Mouse (Mus musculus) forebrain, embryonic 16.5 days (tissue): Measurements from ENCODE around the gene Kat14. TPM values are rescaled to one million over a fixed set of nuclear protein-coding genes. Genes with fewer than 3 reads are reported as not detected.
A peak's percentile ranks its signal among the peaks of the same experiment; 100 is the strongest.

Experiments
- ATAC-seq: fragments of 200-750 bp; cut with Nextera tagmentation; 2 replicates; pipeline ENCODE4 v1.8.0; 2017; ENCODE audit warnings: mild to moderate bottlenecking, moderate library complexity
- H3K27ac ChIP-seq: fragments of 300-500 bp; sonication (generic); 2 replicates; pipeline ENCODE4 v1.5.1; 2014; ENCODE audit warnings: low read length, control low read depth
- H3K27me3 ChIP-seq: fragments of 300-500 bp; sonication (generic); replicated peaks from 2 replicates; pipeline ENCODE4 v1.6.1; 2014; ENCODE audit warnings: low read length; ENCODE audit not compliant: control insufficient read depth, insufficient read depth
- H3K36me3 ChIP-seq: fragments of 300-500 bp; sonication (generic); 2 replicates; pipeline ENCODE4 v1.6.1; 2014; ENCODE audit not compliant: control insufficient read depth, insufficient read depth
- H3K4me1 ChIP-seq: fragments of 300-500 bp; sonication (generic); replicated peaks from 2 replicates; pipeline ENCODE4 v1.6.1; 2014; ENCODE audit warnings: low read length; ENCODE audit not compliant: control insufficient read depth, insufficient read depth
- H3K4me2 ChIP-seq: fragments of 300-500 bp; sonication (generic); 2 replicates; pipeline ENCODE4 v1.6.1; 2014; ENCODE audit warnings: mild to moderate bottlenecking, low read length, control low read depth
- H3K4me3 ChIP-seq: fragments of 300-500 bp; sonication (generic); replicated peaks from 2 replicates; pipeline ENCODE4 v1.5.1; 2014; ENCODE audit warnings: mild to moderate bottlenecking, low read length, control low read depth
- H3K9ac ChIP-seq: fragments of 300-500 bp; sonication (generic); replicated peaks from 2 replicates; pipeline ENCODE4 v1.6.1; 2014; ENCODE audit warnings: low read depth, low read length, control low read depth
- H3K9me3 ChIP-seq: fragments of 300-500 bp; sonication (generic); 2 replicates; pipeline ENCODE4 v1.6.1; 2016; ENCODE audit warnings: low read length; ENCODE audit not compliant: control insufficient read depth
- WGBS: fragments of 180-500 bp; shearing (Covaris S2); extraction: QIAGEN DNeasy Blood & Tissue Kit; methylation state at CpG from one replicate; pipeline ENCODE4 v1.1.7; 2014; 5-methylcytosine and 5-hydroxymethylcytosine counted together
- polyA plus RNA-seq: library from polyadenylated mRNA; unstranded; fragments of >200 nt; fragmentation: Nextera tagmentation; extraction: Ambion mirVana; gene quantifications from 2 replicates; pipeline ENCODE4 v1.2.1, GENCODE M21; 2015

The Kat14 gene
- polyA plus RNA-seq, 1 experiment from 2014 or later: 28.3 TPM

DNA sequence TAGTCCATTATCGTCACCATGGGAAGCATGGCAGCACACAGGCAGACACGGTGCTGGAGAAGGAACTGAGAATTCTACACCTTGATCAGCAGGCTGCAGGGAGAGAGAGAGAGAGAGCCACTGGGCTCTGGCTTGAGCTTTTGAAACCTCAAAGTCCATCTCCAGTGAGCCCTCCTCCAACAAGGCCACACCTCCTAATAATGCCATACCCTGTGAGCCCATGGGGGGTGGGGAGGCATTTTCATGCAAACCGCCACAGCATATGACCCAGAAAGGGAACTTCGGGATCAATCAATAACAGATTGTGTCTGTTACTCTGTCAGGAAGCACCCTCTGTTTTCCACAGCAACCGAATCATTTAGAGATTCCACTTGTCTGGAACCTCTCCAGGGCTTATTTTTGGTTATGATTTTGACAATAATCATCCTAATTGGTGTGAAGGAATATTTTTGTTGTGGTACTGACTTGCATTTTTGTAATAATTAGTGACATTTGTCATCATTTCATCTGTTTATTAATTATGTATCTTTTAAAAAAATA, 62.6 kb downstream of the Kat14 start:
- Histone ChIP-seq H3K36me3 (no peaks in the 10 kb centered on the region), H3K4me2 (no peak overlapping the region), H3K27me3 (no peaks in the 10 kb centered on the region), H3K4me3 (no peak overlapping the region), H3K9me3 (no peaks in the 10 kb centered on the region), H3K9ac (no peak overlapping the region), H3K27ac (no peak overlapping the region), H3K4me1 (no peaks in the 10 kb centered on the region)
- no peak for ATAC-seq
- WGBS: 68% methylated on average over 5 of the region's 5 CpGs

- Histone ChIP-seq H3K9ac (no peak overlapping the region), H3K4me1 (no peaks in the 10 kb centered on the region), H3K36me3 (no peaks in the 10 kb centered on the region), H3K4me3 (no peak overlapping the region), H3K27ac (no peak overlapping the region), H3K9me3 (no peaks in the 10 kb centered on the region), H3K27me3 (no peaks in the 10 kb centered on the region), H3K4me2 (no peak overlapping the region)
- no peak for ATAC-seq
- 81% methylated on average over 10 of the region's 10 CpGs for WGBS
Measured at GRCm38 (mm10) chr2:144435679-144436078, 66.9 kb downstream of the Kat14 start.

DNA sequence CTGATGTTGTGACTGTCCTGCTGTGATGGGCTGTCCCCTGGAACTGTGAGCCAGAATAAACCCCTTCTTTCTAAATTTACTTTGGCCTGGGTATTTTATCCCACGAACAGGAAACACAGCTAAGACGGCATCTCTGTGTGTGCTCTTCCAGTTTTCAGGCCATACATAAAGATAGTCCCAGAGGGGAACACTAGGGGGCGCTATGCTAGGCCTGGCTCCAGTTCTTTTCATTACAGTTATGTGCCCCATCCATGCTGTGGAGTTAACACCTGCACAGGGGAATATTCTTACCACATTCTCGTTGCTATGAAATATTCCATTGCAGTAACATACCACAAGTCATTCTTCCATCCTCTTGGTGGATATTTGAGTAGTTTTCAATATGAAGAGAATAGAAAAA, 69.6 kb downstream of the Kat14 start:
- Histone ChIP-seq H3K9ac (no peak overlapping the region), H3K4me3 (no peak overlapping the region), H3K27ac (no peak overlapping the region), H3K4me2 (no peak overlapping the region), H3K9me3 (no peaks in the 10 kb centered on the region), H3K4me1 (no peaks in the 10 kb centered on the region), H3K27me3 (no peaks in the 10 kb centered on the region), H3K36me3 (no peaks in the 10 kb centered on the region)
- WGBS: 69% methylated on average over 4 of the region's 4 CpGs
- ATAC-seq: no peak

DNA sequence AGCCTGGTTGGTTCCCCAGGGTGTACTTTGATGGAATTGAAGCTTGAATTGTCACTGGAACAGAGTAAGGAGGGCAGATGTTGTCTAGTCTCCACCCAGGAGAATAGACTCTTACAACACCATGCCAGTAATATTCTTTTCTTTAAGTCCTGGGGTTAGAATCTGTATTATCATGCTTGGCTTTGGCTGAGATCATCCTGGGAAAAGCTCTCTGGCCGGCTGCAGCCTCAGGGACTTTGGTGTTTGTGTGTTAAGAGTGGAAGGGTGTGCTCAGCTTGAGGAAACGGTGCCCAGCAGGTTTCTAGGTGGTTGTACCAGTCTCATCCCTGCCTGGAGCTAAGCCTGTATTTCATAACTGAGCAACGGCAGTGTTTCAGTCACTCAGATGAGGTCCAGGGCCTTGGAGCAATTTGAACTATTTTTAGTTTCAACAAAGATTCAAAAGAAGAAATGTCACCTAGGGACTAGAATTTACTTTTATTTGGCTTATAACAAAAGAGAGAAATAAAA, 70.5 kb downstream of the Kat14 start:
- Histone ChIP-seq H3K27ac (no peak overlapping the region), H3K9me3 (no peaks in the 10 kb centered on the region), H3K4me3 (no peak overlapping the region), H3K4me2 (no peak overlapping the region), H3K4me1 (no peaks in the 10 kb centered on the region), H3K27me3 (no peaks in the 10 kb centered on the region), H3K36me3 (no peaks in the 10 kb centered on the region), H3K9ac (no peak overlapping the region)
- WGBS: 71% methylated on average over 3 of the region's 3 CpGs
- ATAC-seq: no peak

DNA sequence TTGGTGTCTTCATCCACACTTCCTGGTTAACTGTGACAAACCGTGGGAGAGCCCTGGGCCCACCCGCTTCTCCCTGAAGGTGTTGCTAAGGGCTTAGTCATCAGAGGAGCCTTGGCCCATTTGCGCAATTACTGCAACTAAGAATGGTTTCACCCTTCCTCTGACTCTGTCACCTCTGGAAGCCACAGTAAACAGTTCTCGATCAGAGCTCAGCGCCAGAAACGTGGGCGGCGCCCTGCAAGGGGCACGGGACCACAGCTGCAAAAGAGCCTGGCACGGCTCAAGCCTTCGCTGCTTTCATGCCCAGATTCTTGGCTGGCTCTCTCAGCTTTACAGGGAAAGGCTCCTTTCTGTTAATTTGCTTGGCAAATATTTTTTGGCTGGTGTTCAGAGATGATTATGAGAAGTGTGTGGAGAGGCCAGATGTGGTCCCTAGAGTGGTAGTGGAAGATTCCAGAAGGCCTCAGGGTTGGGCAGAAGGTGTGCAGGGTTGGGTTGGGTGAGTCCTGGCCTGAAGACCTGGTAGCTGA, 72.7 kb downstream of the Kat14 start:
- no peaks in the 10 kb centered on the region for H3K27me3 ChIP-seq
- H3K4me2 ChIP-seq: no peak overlapping the region
- peak; percentile 36; the same call in 1 of the 2 replicates for ATAC-seq
- H3K9ac ChIP-seq: no peak overlapping the region
- H3K4me1 ChIP-seq: no peaks in the 10 kb centered on the region
- no peak overlapping the region for H3K27ac ChIP-seq
- 75% methylated on average over 11 of the region's 11 CpGs for WGBS
- H3K4me3 ChIP-seq: no peak overlapping the region
- H3K36me3 ChIP-seq: no peaks in the 10 kb centered on the region
- H3K9me3 ChIP-seq: no peaks in the 10 kb centered on the region

DNA sequence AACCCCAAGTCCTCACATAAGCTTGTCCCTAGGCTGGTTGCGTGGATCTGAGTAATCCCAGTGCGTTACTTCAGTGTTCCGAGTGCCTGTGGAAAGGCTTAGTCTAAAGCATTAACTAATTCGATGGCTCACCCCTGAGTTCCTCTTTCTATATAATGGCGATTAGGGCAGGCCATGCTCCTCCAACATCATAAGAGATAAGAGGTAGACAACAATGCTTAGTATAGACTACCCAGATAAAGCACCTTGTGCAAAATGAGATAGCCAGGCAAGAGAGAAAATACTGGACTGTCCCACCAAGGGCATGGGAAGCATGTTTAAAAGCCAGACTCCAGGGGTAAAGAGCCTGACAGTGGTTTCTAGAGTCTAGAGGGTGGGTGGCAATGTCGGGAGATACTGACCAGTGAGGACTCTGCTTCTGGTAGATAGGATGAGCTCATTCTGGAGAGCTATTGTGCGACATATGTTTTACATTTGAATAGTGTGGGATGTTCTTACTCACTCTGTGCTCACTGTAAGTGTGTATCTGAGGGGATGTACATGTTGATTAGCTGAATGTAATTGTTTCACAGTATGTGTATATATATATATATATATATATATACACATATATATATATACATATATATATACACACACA, 77.7 kb downstream of the Kat14 start:
- Histone ChIP-seq H3K9me3 (no peaks in the 10 kb centered on the region), H3K4me1 (no peaks in the 10 kb centered on the region), H3K4me3 (no peak overlapping the region), H3K27me3 (no peaks in the 10 kb centered on the region), H3K9ac (no peak overlapping the region), H3K4me2 (no peak overlapping the region), H3K36me3 (no peaks in the 10 kb centered on the region), H3K27ac (no peak overlapping the region)
- 77% methylated on average over 7 of the region's 7 CpGs for WGBS
- ATAC-seq: no peak

GRCm38 (mm10) chr2:144450378-144450777, 81.6 kb downstream of the Kat14 start:
- Histone ChIP-seq H3K4me2 (no peak overlapping the region), H3K4me3 (no peak overlapping the region)

DNA sequence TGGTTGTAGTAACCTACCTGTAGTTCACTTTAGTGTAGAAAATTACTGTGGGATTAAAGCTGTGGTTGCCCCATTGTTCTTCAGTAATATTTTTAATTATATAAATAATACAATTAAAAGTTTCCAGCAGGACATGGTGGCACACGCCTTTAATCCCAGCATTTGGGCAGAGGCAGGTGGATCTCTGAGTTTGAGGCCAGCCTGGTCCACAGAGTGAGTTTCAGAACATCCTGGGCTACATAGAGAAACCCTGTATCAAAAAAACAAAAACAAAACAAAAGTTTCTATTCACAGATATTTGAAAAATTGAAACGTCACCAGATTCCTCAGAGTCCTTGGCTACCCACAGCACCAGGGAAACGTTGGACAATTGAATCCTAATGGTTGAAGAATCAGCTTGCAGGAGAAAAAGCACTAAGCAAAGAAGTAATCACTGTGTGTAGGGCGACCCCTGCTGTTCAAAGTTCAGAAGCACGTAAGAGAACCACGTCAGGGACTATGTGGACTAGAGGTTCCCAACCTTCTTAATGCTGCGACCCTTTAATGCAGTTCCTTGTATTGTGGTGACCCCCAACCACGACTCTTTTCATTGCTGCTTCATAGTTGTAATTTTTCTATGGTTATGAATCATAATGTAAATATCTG, 83.7 kb downstream of the Kat14 start:
- no peak overlapping the region for H3K4me3 ChIP-seq
- ATAC-seq: peak; percentile 66
- no peaks in the 10 kb centered on the region for H3K4me1 ChIP-seq
- WGBS: 11% methylated on average over 8 of the region's 8 CpGs
- no peaks in the 10 kb centered on the region for H3K9me3 ChIP-seq
- no peaks in the 10 kb centered on the region for H3K36me3 ChIP-seq
- H3K4me2 ChIP-seq: no peak overlapping the region
- H3K27ac ChIP-seq: no peak overlapping the region
- peaks cover 14% of the 10 kb centered on the region; the same call in 1 of the 2 replicates for H3K27me3 ChIP-seq
- H3K9ac ChIP-seq: no peak overlapping the region

More at GRCm38 (mm10) chr2:144450378-144450777, 81.6 kb downstream of the Kat14 start:
- WGBS: 71% methylated on average over 2 of the region's 2 CpGs
- no peak overlapping the region for H3K27ac ChIP-seq
- ATAC-seq: no peak
- H3K9ac ChIP-seq: no peak overlapping the region
- peaks cover 5% of the 10 kb centered on the region; the same call in 1 of the 2 replicates for H3K27me3 ChIP-seq
- no peaks in the 10 kb centered on the region for H3K4me1 ChIP-seq
- H3K9me3 ChIP-seq: no peaks in the 10 kb centered on the region
- H3K36me3 ChIP-seq: no peaks in the 10 kb centered on the region
